Mouse (Mus musculus): ENCODE measurements at regions not wholly inside any gene's neighbourhood (a gene's known extent, or its start where the extent isn't known, plus 50 kb on each side); places are given as distances from the start of the nearest gene placed in this dataset.
A peak's percentile ranks its signal among the peaks of the same experiment; 100 is the strongest.

GRCm38 (mm10) chr11:93808431-93808830 lies 77.1 kb downstream of the Utp18 start:
- Histone ChIP-seq H3K36me3 (ENCODE audit: control insufficient read depth, insufficient read depth, low read length) (no peaks in the 10 kb centered on the region), H3K9me3 (ENCODE audit: control insufficient read depth, low read length) (no peaks in the 10 kb centered on the region), H3K4me2 (ENCODE audit: low read length) (no peak overlapping the region), H3K27me3 (replicated peaks; ENCODE audit: control insufficient read depth, insufficient read depth, low read length) (no peaks in the 10 kb centered on the region), H3K9ac (ENCODE audit: low read length) (no peak overlapping the region), H3K4me1 (replicated peaks; ENCODE audit: control insufficient read depth, insufficient read depth, low read length) (no peaks in the 10 kb centered on the region), H3K27ac (ENCODE audit: low read depth) (no peak overlapping the region), H3K4me3 (ENCODE audit: low read depth, low read length) (no peak overlapping the region)
- DNase-seq (ENCODE audit: low spot score): no peak
- no peak for ATAC-seq (replicated peaks; ENCODE audit: low FRiP score, low TSS enrichment, low read depth)
- WGBS: 84% methylated on average over 12 of the region's 12 CpGs

DNA sequence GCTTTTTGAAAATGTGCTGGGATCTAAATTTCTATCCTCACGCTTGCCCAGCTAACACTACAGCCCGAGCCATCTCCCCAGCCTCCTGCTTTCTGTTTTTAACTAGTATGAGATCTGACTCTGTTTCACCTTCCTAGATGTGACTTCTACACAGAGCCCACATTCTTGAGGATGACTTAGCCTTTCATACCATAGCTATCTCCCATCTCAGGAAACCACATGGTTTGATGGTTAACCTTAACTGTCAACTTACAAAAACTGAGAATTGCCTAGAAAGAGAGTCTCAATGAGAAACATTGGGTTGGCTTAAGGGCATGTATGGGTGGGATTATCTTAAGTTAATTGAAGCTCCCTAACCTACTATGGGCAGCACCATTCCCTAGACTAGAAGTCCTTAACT lies 78.4 kb downstream of the Utp18 start:
- Histone ChIP-seq H3K9me3 (ENCODE audit: control insufficient read depth, low read length) (no peaks in the 10 kb centered on the region), H3K4me2 (ENCODE audit: low read length) (no peak overlapping the region), H3K36me3 (ENCODE audit: control insufficient read depth, insufficient read depth, low read length) (no peaks in the 10 kb centered on the region), H3K27me3 (replicated peaks; ENCODE audit: control insufficient read depth, insufficient read depth, low read length) (no peaks in the 10 kb centered on the region), H3K4me3 (ENCODE audit: low read depth, low read length) (no peak overlapping the region), H3K27ac (ENCODE audit: low read depth) (no peak overlapping the region), H3K9ac (ENCODE audit: low read length) (no peak overlapping the region), H3K4me1 (replicated peaks; ENCODE audit: control insufficient read depth, insufficient read depth, low read length) (no peaks in the 10 kb centered on the region)
- ATAC-seq (replicated peaks; ENCODE audit: low FRiP score, low TSS enrichment, low read depth): no peak
- no peak for DNase-seq (ENCODE audit: low spot score)
- 99% methylated on average over 2 of the region's 2 CpGs for whole genome bisulfite sequencing

GRCm38 (mm10) chr11:93771143-93771940 lies 114.2 kb downstream of the Utp18 start:
- Histone ChIP-seq H3K4me1 (replicated peaks; ENCODE audit: control insufficient read depth, insufficient read depth, low read length) (no peaks in the 10 kb centered on the region), H3K36me3 (ENCODE audit: control insufficient read depth, insufficient read depth, low read length) (no peaks in the 10 kb centered on the region), H3K4me3 (ENCODE audit: low read depth, low read length) (no peak overlapping the region), H3K4me2 (ENCODE audit: low read length) (no peak overlapping the region), H3K9ac (ENCODE audit: low read length) (no peak overlapping the region), H3K27me3 (replicated peaks; ENCODE audit: control insufficient read depth, insufficient read depth, low read length) (no peaks in the 10 kb centered on the region), H3K27ac (ENCODE audit: low read depth) (no peak overlapping the region), H3K9me3 (ENCODE audit: control insufficient read depth, low read length) (no peaks in the 10 kb centered on the region)
- 62% methylated on average over 5 of the region's 5 CpGs for WGBS
- ATAC-seq (replicated peaks; ENCODE audit: low FRiP score, low TSS enrichment, low read depth) (no peak), DNase-seq (ENCODE audit: low spot score) (no peak)

- no peaks in the 10 kb centered on the region for H3K4me1 ChIP-seq (replicated peaks; ENCODE audit: control insufficient read depth, insufficient read depth, low read length)
- H3K9ac ChIP-seq (ENCODE audit: low read length): no peak overlapping the region
- no peak for ATAC-seq (replicated peaks; ENCODE audit: low FRiP score, low TSS enrichment, low read depth)
- no peak overlapping the region for H3K4me3 ChIP-seq (ENCODE audit: low read depth, low read length)
- no peak overlapping the region for H3K4me2 ChIP-seq (ENCODE audit: low read length)
- 91% methylated on average over 4 of the region's 4 CpGs for WGBS
- H3K27ac ChIP-seq (ENCODE audit: low read depth): no peak overlapping the region
- no peaks in the 10 kb centered on the region for H3K36me3 ChIP-seq (ENCODE audit: control insufficient read depth, insufficient read depth, low read length)
- no peak for DNase-seq (ENCODE audit: low spot score)
- H3K9me3 ChIP-seq (ENCODE audit: control insufficient read depth, low read length): no peaks in the 10 kb centered on the region
- H3K27me3 ChIP-seq (replicated peaks; ENCODE audit: control insufficient read depth, insufficient read depth, low read length): no peaks in the 10 kb centered on the region
Measured at GRCm38 (mm10) chr11:93765961-93766360, 119.6 kb downstream of the Utp18 start.

DNA sequence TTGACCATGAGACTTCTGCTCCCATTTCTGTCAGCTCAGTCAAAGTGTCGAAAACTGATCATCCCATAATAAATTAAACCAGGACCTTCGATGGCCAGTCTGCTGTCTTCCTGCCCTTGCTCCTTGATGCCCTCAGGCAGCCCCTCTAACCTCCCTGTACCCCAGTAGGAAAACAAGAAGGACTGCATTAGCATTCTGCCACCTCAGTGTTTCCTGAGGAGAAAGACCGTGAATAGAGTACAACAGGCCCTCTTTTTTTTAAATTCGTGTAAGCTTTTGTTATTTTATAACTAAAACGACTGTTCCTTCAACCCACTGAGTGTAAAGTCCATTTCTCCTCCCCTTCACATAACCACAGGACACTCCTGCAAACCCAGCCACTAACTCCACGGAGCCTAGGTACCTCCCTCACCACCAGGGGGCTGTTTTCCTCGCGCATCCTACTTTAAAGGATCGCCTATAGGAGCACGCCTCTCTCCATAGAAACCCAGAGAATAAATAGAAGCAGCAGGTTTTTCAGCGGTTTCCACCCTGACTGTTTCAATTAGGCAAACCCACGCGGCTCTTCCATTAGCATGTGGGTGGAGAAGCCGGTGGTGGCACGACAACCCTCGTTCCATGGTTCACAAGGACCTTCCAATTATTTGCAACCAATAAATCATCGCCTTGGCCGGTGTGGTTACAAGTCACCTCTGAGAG lies 122.6 kb downstream of the Utp18 start:
- no peak overlapping the region for H3K4me3 ChIP-seq (ENCODE audit: low read depth, low read length)
- no peak overlapping the region for H3K9ac ChIP-seq (ENCODE audit: low read length)
- 14% methylated on average over 18 of the region's 18 CpGs for WGBS
- no peak overlapping the region for H3K27ac ChIP-seq (ENCODE audit: low read depth)
- H3K36me3 ChIP-seq (ENCODE audit: control insufficient read depth, insufficient read depth, low read length): no peaks in the 10 kb centered on the region
- ATAC-seq (replicated peaks; ENCODE audit: low FRiP score, low TSS enrichment, low read depth): 0 out of 2 replicates have a peak, but pooled peaks have one; percentile 64
- peak; percentile 57 for DNase-seq (ENCODE audit: low spot score)
- H3K4me1 ChIP-seq (replicated peaks; ENCODE audit: control insufficient read depth, insufficient read depth, low read length): no peaks in the 10 kb centered on the region
- H3K27me3 ChIP-seq (replicated peaks; ENCODE audit: control insufficient read depth, insufficient read depth, low read length): no peaks in the 10 kb centered on the region
- peak overlapping the region; percentile 32; the same call in 1 of the 2 replicates for H3K4me2 ChIP-seq (ENCODE audit: low read length)
- no peaks in the 10 kb centered on the region for H3K9me3 ChIP-seq (ENCODE audit: control insufficient read depth, low read length)

- Histone ChIP-seq H3K4me3 (ENCODE audit: low read depth, low read length) (no peak overlapping the region), H3K36me3 (ENCODE audit: control insufficient read depth, insufficient read depth, low read length) (no peaks in the 10 kb centered on the region), H3K9ac (ENCODE audit: low read length) (no peak overlapping the region), H3K4me1 (replicated peaks; ENCODE audit: control insufficient read depth, insufficient read depth, low read length) (no peaks in the 10 kb centered on the region), H3K9me3 (ENCODE audit: control insufficient read depth, low read length) (no peaks in the 10 kb centered on the region), H3K4me2 (ENCODE audit: low read length) (no peak overlapping the region), H3K27me3 (replicated peaks; ENCODE audit: control insufficient read depth, insufficient read depth, low read length) (no peaks in the 10 kb centered on the region), H3K27ac (ENCODE audit: low read depth) (no peak overlapping the region)
- no peak for ATAC-seq (replicated peaks; ENCODE audit: low FRiP score, low TSS enrichment, low read depth)
- 86% methylated on average over 7 of the region's 7 CpGs for WGBS
- DNase-seq (ENCODE audit: low spot score): no peak
Measured at GRCm38 (mm10) chr11:93757825-93758224, 127.7 kb downstream of the Utp18 start.

GRCm38 (mm10) chr11:93736618-93737017 lies 148.9 kb downstream of the Utp18 start:
- H3K9me3 ChIP-seq (ENCODE audit: control insufficient read depth, low read length): no peaks in the 10 kb centered on the region
- H3K4me3 ChIP-seq (ENCODE audit: low read depth, low read length): no peak overlapping the region
- H3K36me3 ChIP-seq (ENCODE audit: control insufficient read depth, insufficient read depth, low read length): no peaks in the 10 kb centered on the region
- no peak overlapping the region for H3K4me2 ChIP-seq (ENCODE audit: low read length)
- H3K9ac ChIP-seq (ENCODE audit: low read length): no peak overlapping the region
- 91% methylated on average over 10 of the region's 10 CpGs for WGBS
- no peak for DNase-seq (ENCODE audit: low spot score)
- no peak overlapping the region for H3K27ac ChIP-seq (ENCODE audit: low read depth)
- no peaks in the 10 kb centered on the region for H3K27me3 ChIP-seq (replicated peaks; ENCODE audit: control insufficient read depth, insufficient read depth, low read length)
- ATAC-seq (replicated peaks; ENCODE audit: low FRiP score, low TSS enrichment, low read depth): no peak
- H3K4me1 ChIP-seq (replicated peaks; ENCODE audit: control insufficient read depth, insufficient read depth, low read length): no peaks in the 10 kb centered on the region

DNA sequence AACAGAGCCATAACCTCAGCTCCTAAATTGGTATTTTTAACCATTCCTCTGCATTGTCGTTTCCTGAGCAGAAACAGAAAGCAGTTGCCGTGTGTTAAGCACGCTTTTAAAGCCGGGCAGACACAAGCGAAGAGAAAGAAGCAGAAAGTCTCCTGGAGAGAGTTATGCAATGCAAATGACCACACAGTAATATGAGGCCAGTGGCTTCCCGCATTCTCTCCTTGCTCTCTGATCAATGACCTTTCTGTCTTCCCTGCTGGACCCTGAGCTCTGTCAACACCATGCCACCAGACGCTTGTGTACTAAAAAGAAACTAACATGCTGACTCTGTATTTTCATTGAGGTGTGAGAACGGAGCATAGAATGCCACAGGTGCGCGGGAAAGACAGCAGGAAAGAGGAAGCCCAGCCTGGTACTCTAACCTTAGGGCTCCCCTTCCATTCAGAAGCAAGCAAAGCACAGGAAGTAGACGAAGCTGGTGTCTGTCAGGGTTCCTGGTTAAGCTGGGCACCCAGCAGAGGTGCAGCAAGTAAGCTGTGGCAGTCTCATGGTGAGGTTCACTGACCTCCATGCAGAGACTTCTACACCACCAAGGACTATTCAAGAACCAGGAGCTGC lies 151.9 kb downstream of the Utp18 start:
- no peak overlapping the region for H3K9ac ChIP-seq (ENCODE audit: low read length)
- H3K4me2 ChIP-seq (ENCODE audit: low read length): no peak overlapping the region
- H3K4me1 ChIP-seq (replicated peaks; ENCODE audit: control insufficient read depth, insufficient read depth, low read length): no peaks in the 10 kb centered on the region
- DNase-seq (ENCODE audit: low spot score): no peak
- ATAC-seq (replicated peaks; ENCODE audit: low FRiP score, low TSS enrichment, low read depth): no peak
- no peak overlapping the region for H3K27ac ChIP-seq (ENCODE audit: low read depth)
- H3K27me3 ChIP-seq (replicated peaks; ENCODE audit: control insufficient read depth, insufficient read depth, low read length): no peaks in the 10 kb centered on the region
- WGBS: 42% methylated on average over 11 of the region's 11 CpGs
- H3K4me3 ChIP-seq (ENCODE audit: low read depth, low read length): no peak overlapping the region
- H3K9me3 ChIP-seq (ENCODE audit: control insufficient read depth, low read length): no peaks in the 10 kb centered on the region
- H3K36me3 ChIP-seq (ENCODE audit: control insufficient read depth, insufficient read depth, low read length): no peaks in the 10 kb centered on the region
